Mouse (Mus musculus) left cerebral cortex, adult 2 months (tissue): ENCODE measurements around the gene Il18r1. TPM values are rescaled to one million over a fixed set of nuclear protein-coding genes. Genes with fewer than 3 reads are reported as not detected.

Source experiments
- DNase-seq, 2 experiments: peaks; one replicate each; pipeline ENCODE4 v3.0.0; 2021 to 2022; ENCODE audit warnings: low spot score in 2 of 2, mixed read lengths in 1 of 2; ENCODE audit errors: extremely low spot score in 1 of 2
- H3K27ac ChIP-seq: fragments of 200-600 bp; 2 replicates; pipeline ENCODE4 v1.8.1; 2022
- H3K4me3 ChIP-seq: fragments of 200-600 bp; 2 replicates; pipeline ENCODE4 v1.8.1; 2022
- CTCF ChIP-seq: fragments of 200-600 bp; IDR thresholded peaks from 2 replicates; pipeline ENCODE4 v1.8.1; 2022; ENCODE audit warnings: antibody characterized with exemption, mild to moderate bottlenecking, moderate library complexity
- intact Hi-C: fragments of 180-260 bp; cut with DNase I; formaldehyde crosslinking; loops from one replicate; pipeline ENCODE4 v1.15.1; 2025
- total RNA-seq, 2 experiments: library from RNA; stranded (reverse); gene quantifications; 2 replicates each; pipeline ENCODE4 v1.2.3; 2021

The Il18r1 gene
- total RNA-seq, 2 experiments from 2014 or later: not detected

- intact Hi-C loops: no loop called here
- TF ChIP-seq CTCF: no peak
- no peak overlapping the region for H3K4me3 ChIP-seq
- H3K27ac ChIP-seq: 0 out of 2 replicates have a peak overlapping the region, but pooled peaks have one; percentile 18
- peak in 1 of 2 experiments; percentile 17 for DNase-seq
Observed at GRCm38 (mm10) chr1:40444800-40445199, 20.6 kb upstream of the Il18r1 start.

- no peak for DNase-seq
- Histone ChIP-seq H3K27ac (no peak overlapping the region), H3K4me3 (no peak overlapping the region)
- TF ChIP-seq CTCF: no peak
- intact Hi-C loops: no loop called here
Observed at GRCm38 (mm10) chr1:40467306-40467705, 2.0 kb downstream of the Il18r1 start.

- no peak overlapping the region for H3K27ac ChIP-seq
- intact Hi-C loops: no loop called here
- DNase-seq: no peak
- TF ChIP-seq CTCF: no peak
- H3K4me3 ChIP-seq: no peak overlapping the region
Observed at GRCm38 (mm10) chr1:40468805-40469204, 3.5 kb downstream of the Il18r1 start.

GRCm38 (mm10) chr1:40469900-40470299 is 4.5 kb downstream of the Il18r1 start:
- no peak overlapping the region for H3K27ac ChIP-seq
- intact Hi-C loops: no loop called here
- no peak for TF ChIP-seq CTCF

GRCm38 (mm10) chr1:40472401-40472800 is 7.0 kb downstream of the Il18r1 start:
- intact Hi-C loops: no loop called here
- H3K27ac ChIP-seq: no peak overlapping the region
- TF ChIP-seq CTCF: no peak

More at GRCm38 (mm10) chr1:40469900-40470299, 4.5 kb downstream of the Il18r1 start:
- no peak for DNase-seq
- no peak overlapping the region for H3K4me3 ChIP-seq

GRCm38 (mm10) chr1:40473640-40474039 is 8.3 kb downstream of the Il18r1 start:
- Histone ChIP-seq H3K4me3 (no peak overlapping the region), H3K27ac (no peak overlapping the region)
- intact Hi-C loops: no loop called here
- DNase-seq: no peak
- TF ChIP-seq CTCF: no peak

More at GRCm38 (mm10) chr1:40472401-40472800, 7.0 kb downstream of the Il18r1 start:
- no peak for DNase-seq
- no peak overlapping the region for H3K4me3 ChIP-seq

GRCm38 (mm10) chr1:40474336-40474735 is 9.0 kb downstream of the Il18r1 start:
- Histone ChIP-seq H3K4me3 (no peak overlapping the region), H3K27ac (no peak overlapping the region)
- TF ChIP-seq CTCF: no peak
- DNase-seq: no peak
- intact Hi-C loops: no loop called here

GRCm38 (mm10) chr1:40475697-40476096 is 10.3 kb downstream of the Il18r1 start:
- H3K4me3 ChIP-seq: no peak overlapping the region
- TF ChIP-seq CTCF: no peak
- DNase-seq: no peak
- intact Hi-C loops: no loop called here
- no peak overlapping the region for H3K27ac ChIP-seq

- H3K4me3 ChIP-seq: no peak overlapping the region
- DNase-seq: no peak
- TF ChIP-seq CTCF: no peak
- no peak overlapping the region for H3K27ac ChIP-seq
- intact Hi-C loops: no loop called here
Observed at GRCm38 (mm10) chr1:40476756-40477155, 11.4 kb downstream of the Il18r1 start.

GRCm38 (mm10) chr1:40479505-40479923 is 14.2 kb downstream of the Il18r1 start:
- TF ChIP-seq CTCF: no peak
- Histone ChIP-seq H3K4me3 (no peak overlapping the region), H3K27ac (no peak overlapping the region)
- no peak for DNase-seq
- intact Hi-C loops: no loop called here

- Histone ChIP-seq H3K4me3 (no peak overlapping the region), H3K27ac (no peak overlapping the region)
- DNase-seq: no peak
- TF ChIP-seq CTCF: no peak
- intact Hi-C loops: no loop called here
Observed at GRCm38 (mm10) chr1:40494594-40494993, 29.2 kb downstream of the Il18r1 start.

- no peak for TF ChIP-seq CTCF
- intact Hi-C loops: no loop called here
- no peak for DNase-seq
- Histone ChIP-seq H3K4me3 (no peak overlapping the region), H3K27ac (no peak overlapping the region)
Observed at GRCm38 (mm10) chr1:40499708-40500107, 34.4 kb downstream of the Il18r1 start.

GRCm38 (mm10) chr1:40501126-40501525 is 35.8 kb downstream of the Il18r1 start:
- no peak overlapping the region for H3K4me3 ChIP-seq
- intact Hi-C loops: no loop called here
- TF ChIP-seq CTCF: no peak
- DNase-seq: no peak
- no peak overlapping the region for H3K27ac ChIP-seq
